Mouse (Mus musculus) cerebellum, adult 18-20 months (tissue): ENCODE data around the gene Atxn7l1.

Experiments
- DNase-seq, 2 experiments: peaks; one replicate each; pipeline ENCODE4 v3.0.0; 2021

Atxn7l1 gene

DNA sequence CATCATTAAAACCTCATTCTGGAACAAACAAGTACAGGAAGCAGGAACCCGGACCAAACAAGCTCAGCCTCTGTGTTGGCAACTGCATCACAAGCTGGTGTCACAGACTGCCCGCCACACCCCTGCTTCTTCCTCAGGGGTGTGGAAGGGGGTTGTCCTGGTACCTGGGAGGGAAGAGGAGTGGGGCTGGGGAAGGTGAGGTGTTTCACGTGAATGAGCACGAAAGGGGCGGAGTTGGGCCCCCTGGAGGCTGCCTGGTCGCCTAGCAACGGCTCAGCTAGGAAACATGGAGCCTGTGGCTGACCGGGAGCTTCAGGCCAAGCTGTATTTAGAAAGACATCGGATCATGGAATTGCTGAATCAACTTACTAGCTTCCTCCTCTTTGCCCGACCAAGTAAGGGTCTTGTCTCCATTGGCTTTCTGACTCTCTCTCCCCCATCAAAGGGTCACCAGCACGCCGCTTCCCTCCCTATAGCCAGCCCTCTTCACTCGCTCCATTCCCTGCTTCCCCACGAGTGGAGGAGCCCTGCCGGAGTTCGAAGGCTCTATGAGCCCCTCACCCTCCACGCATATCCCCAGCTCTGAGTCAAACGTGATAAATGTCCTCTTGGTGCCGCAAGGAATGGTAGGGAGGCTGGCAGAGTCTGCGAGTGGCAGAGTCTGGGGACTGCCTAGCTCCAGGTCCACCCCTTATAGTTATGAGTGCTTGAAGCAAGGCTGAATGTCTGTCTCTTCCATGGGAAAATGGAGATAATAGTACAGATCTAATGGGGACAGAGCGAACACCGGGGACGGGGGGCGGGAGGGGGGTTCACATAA lies 247.5 kb downstream of the Atxn7l1 start, which contains the start of gene Efcab10:
Efcab10 (plus strand) TSS at position 51 of the 820 bp plus-strand sequence.
- peak in 1 of 2 experiments; percentile 14 for DNase-seq

GRCm38 (mm10) chr12:33403265-33403693 lies 255.8 kb downstream of the Atxn7l1 start:
- no peak for DNase-seq

GRCm38 (mm10) chr12:33404996-33405395 lies 257.5 kb downstream of the Atxn7l1 start:
- no peak for DNase-seq

- no peak for DNase-seq
These were observed 258.0 kb downstream of the Atxn7l1 start for GRCm38 (mm10) chr12:33405398-33406026.

DNA sequence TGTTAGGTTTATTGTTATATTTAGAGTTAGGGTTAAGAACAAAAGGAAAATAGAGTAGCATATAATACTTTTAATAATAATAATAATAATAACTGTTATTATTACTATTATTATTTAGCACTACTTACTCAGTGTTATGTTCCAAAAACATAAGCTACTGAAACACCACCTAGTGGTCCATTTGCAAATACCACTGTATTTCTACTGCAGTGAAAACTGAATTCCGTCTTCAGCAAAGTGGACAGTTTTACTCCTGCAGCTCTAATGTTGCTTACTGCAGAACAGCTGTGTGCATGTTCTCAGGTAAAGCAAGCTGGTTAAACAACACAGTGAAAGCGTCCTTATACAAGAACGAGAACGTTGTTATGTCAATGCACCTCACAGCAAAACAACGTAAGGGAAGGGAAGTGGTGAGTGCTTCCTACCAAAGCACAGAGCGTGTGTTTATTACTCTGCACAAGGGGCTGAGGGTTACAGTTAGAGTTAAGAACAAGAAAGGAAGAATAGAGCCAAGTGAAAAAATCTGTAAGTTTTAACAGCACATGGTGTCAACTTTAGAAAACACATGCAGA lies 264.2 kb downstream of the Atxn7l1 start:
- no peak for DNase-seq
